Mouse (Mus musculus): Measurements from ENCODE around the gene Gp1ba. TPM values are rescaled to one million over a fixed set of nuclear protein-coding genes. Genes with fewer than 3 reads are reported as not detected.

The Gp1ba gene
- total RNA-seq, 1 experiment, result 0.45 TPM

DNA sequence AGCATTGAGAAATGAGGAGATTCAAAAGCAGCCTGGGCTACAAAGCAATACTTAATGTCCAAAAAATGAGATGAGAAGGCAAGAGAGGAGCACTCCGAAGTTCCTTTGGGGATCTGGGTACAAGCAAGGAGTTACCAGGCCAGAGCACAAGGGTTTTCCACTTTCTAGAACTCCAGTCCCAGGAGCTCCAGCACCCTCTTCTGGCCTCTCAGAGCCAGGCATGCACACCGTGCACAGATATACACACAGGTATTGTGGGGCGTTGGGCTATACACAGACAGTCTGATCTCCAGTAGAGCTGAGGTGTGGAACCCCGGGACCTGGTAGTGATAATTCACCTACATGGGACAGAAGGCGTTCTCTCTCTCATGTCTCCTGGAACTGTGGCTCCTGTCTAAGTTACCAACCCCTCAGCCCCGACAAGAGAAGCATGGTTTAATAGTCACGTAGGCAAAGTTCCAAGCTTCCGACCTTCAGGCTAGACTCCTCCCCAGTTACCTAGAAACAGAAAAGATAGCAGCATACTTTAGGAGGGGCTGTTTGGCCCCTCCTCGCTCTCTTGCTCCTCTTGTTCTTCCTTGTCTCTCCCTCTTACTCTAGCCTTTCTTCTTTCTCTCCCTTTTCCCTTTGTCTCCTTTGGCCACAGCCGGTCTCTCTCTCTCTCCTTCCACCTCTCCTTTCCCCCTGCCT, 15.7 kb upstream of the Gp1ba start:
- H3K36me3 ChIP-seq (ENCODE audit: control insufficient read depth, insufficient read depth, low read length, poor library complexity, severe bottlenecking), result no peaks in the 10 kb centered on the region
- no peak overlapping the region for H3K27ac ChIP-seq (ENCODE audit: insufficient read depth, low read depth, low read length, poor library complexity, severe bottlenecking)
- in situ Hi-C loops (cut with MboI; ENCODE audit: low sequenced_read_pairs in 2 of 2, unreplicated experiment in 2 of 2), result loop anchor here in 1 of 2 experiments (10.0 kb wide), 1 partner anchor 132 kb away; no protein-coding TSS in a partner anchor
- peak; percentile 53; the same call in 1 of the 2 replicates for TF ChIP-seq ZC3H11A (IDR thresholded peaks at IDR 0.05; ENCODE audit: borderline replicate concordance, low read depth, low read length)
- no peak for TF ChIP-seq CHD2 (IDR thresholded peaks at IDR 0.05; ENCODE audit: low read depth, low read length)
- no peak for TF ChIP-seq ZNF384 (IDR thresholded peaks at IDR 0.05; ENCODE audit: low read depth, low read length)
- DNase-seq (ENCODE audit: low read depth, low spot score), result no peak
- peaks cover 4 to 19% of the 10 kb centered on the region in 2 experiments; a peak in 2 of 4 replicates for H3K4me1 ChIP-seq (ENCODE audit: control insufficient read depth in 2 of 2, insufficient read depth in 2 of 2, low read length in 2 of 2, poor library complexity in 1 of 2)
- H3K9me3 ChIP-seq (ENCODE audit: control insufficient read depth, insufficient read depth, low read depth, low read length), result no peaks in the 10 kb centered on the region
- H3K9ac ChIP-seq (ENCODE audit: insufficient read depth, low read depth, low read length, poor library complexity, severe bottlenecking), result no peak overlapping the region; the same call in 1 of the 2 replicates
- H3K4me3 ChIP-seq (ENCODE audit: insufficient read depth in 1 of 2, low read depth in 1 of 2, low read length in 2 of 2, poor library complexity in 1 of 2, severe bottlenecking in 1 of 2), result no peak overlapping the region

DNA sequence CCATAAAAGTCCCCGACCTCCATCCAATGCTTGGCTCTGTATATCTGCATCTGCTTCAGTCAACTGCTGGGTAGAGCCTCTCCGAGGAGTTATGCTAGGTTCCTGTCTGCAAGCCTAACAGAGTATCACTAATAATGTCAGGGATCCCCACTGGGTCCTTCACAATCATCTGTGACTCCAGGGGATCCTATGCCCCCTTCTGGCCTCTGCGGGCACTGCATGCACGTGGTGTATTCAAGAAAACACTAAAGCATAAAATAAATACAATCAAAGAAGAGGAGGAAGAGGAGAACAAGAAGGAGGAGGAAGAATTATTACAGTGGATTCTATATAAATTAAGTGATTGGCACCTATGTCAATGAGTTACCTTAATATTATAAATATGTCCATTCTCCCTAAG, 13.4 kb upstream of the Gp1ba start:
- no peaks in the 10 kb centered on the region for H3K9me3 ChIP-seq (ENCODE audit: control insufficient read depth, insufficient read depth, low read depth, low read length)
- H3K9ac ChIP-seq (ENCODE audit: insufficient read depth, low read depth, low read length, poor library complexity, severe bottlenecking), result 0 out of 2 replicates have a peak overlapping the region, but pooled peaks have one; percentile 15
- H3K4me3 ChIP-seq (ENCODE audit: insufficient read depth in 1 of 2, low read depth in 1 of 2, low read length in 2 of 2, poor library complexity in 1 of 2, severe bottlenecking in 1 of 2), result no peak overlapping the region
- H3K27ac ChIP-seq (ENCODE audit: insufficient read depth, low read depth, low read length, poor library complexity, severe bottlenecking), result no peak overlapping the region
- TF ChIP-seq MAFK (IDR thresholded peaks at IDR 0.05; ENCODE audit: insufficient read depth, low read depth, low read length) (no peak), CHD2 (IDR thresholded peaks at IDR 0.05; ENCODE audit: low read depth, low read length) (no peak), HCFC1 (IDR thresholded peaks at IDR 0.05; ENCODE audit: borderline replicate concordance, insufficient read depth, low read length) (no peak)
- DNase-seq (ENCODE audit: low read depth, low spot score), result no peak
- H3K4me1 ChIP-seq (ENCODE audit: control insufficient read depth in 2 of 2, insufficient read depth in 2 of 2, low read length in 2 of 2, poor library complexity in 1 of 2), result peaks cover 4 to 19% of the 10 kb centered on the region in 2 experiments; a peak in 2 of 4 replicates
- in situ Hi-C loops (cut with MboI; ENCODE audit: low sequenced_read_pairs in 2 of 2, unreplicated experiment in 2 of 2), result loop anchor here in 1 of 2 experiments (10.0 kb wide), 1 partner anchor 129 kb away; no protein-coding TSS in a partner anchor
- no peaks in the 10 kb centered on the region for H3K36me3 ChIP-seq (ENCODE audit: control insufficient read depth, insufficient read depth, low read length, poor library complexity, severe bottlenecking)

- no peak overlapping the region for H3K9ac ChIP-seq (ENCODE audit: insufficient read depth, low read depth, low read length, poor library complexity, severe bottlenecking)
- H3K36me3 ChIP-seq (ENCODE audit: control insufficient read depth, insufficient read depth, low read length, poor library complexity, severe bottlenecking), result no peaks in the 10 kb centered on the region
- no peak overlapping the region for H3K27ac ChIP-seq (ENCODE audit: insufficient read depth, low read depth, low read length, poor library complexity, severe bottlenecking)
- H3K4me1 ChIP-seq (ENCODE audit: control insufficient read depth in 2 of 2, insufficient read depth in 2 of 2, low read length in 2 of 2, poor library complexity in 1 of 2), result peaks cover 4 to 18% of the 10 kb centered on the region in 2 experiments; a peak in 2 of 4 replicates
- H3K4me3 ChIP-seq (ENCODE audit: insufficient read depth in 1 of 2, low read depth in 1 of 2, low read length in 2 of 2, poor library complexity in 1 of 2, severe bottlenecking in 1 of 2), result no peak overlapping the region
- H3K9me3 ChIP-seq (ENCODE audit: control insufficient read depth, insufficient read depth, low read depth, low read length), result no peaks in the 10 kb centered on the region
- TF ChIP-seq HCFC1 (IDR thresholded peaks at IDR 0.05; ENCODE audit: borderline replicate concordance, insufficient read depth, low read length) (no peak), ZNF384 (IDR thresholded peaks at IDR 0.05; ENCODE audit: low read depth, low read length) (no peak), ZC3H11A (IDR thresholded peaks at IDR 0.05; ENCODE audit: borderline replicate concordance, low read depth, low read length) (no peak), MAFK (IDR thresholded peaks at IDR 0.05; ENCODE audit: insufficient read depth, low read depth, low read length) (no peak), CHD2 (IDR thresholded peaks at IDR 0.05; ENCODE audit: low read depth, low read length) (no peak)
- in situ Hi-C loops (cut with MboI; ENCODE audit: low sequenced_read_pairs in 2 of 2, unreplicated experiment in 2 of 2), result loop anchor here in 1 of 2 experiments (10.0 kb wide), 1 partner anchor 128 kb away; no protein-coding TSS in a partner anchor
- DNase-seq (ENCODE audit: low read depth, low spot score), result no peak
These were observed 12.0 kb upstream of the Gp1ba start for GRCm38 (mm10) chr11:70626877-70627276.

DNA sequence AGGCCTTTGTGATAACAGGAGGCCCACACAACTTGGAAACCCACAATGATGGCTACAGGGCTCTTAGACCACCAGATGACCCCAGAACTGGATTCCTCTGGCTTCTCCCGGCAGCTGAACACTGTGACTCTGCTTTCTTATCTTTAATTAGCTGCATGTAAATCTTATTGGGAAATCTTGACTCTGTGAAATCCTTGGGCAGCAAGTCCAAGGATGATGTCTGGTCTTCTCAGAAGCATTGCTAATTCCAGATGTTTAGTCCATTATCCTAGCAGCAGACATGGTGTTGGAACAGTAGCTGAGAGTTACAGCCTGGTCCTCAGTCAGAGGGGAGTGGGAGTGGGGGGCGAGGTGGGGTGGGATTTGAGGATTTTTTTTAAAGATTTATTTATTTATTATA, 10.5 kb upstream of the Gp1ba start:
- H3K9me3 ChIP-seq (ENCODE audit: control insufficient read depth, insufficient read depth, low read depth, low read length), result no peaks in the 10 kb centered on the region
- peaks cover 4 to 11% of the 10 kb centered on the region in 2 experiments; a peak in 1 of 4 replicates for H3K4me1 ChIP-seq (ENCODE audit: control insufficient read depth in 2 of 2, insufficient read depth in 2 of 2, low read length in 2 of 2, poor library complexity in 1 of 2)
- H3K36me3 ChIP-seq (ENCODE audit: control insufficient read depth, insufficient read depth, low read length, poor library complexity, severe bottlenecking), result no peaks in the 10 kb centered on the region
- in situ Hi-C loops (cut with MboI; ENCODE audit: low sequenced_read_pairs in 2 of 2, unreplicated experiment in 2 of 2), result loop anchor here in 1 of 2 experiments (10.0 kb wide), 1 partner anchor 126 kb away; no protein-coding TSS in a partner anchor
- DNase-seq (ENCODE audit: low read depth, low spot score), result no peak
- no peak overlapping the region for H3K27ac ChIP-seq (ENCODE audit: insufficient read depth, low read depth, low read length, poor library complexity, severe bottlenecking)
- H3K9ac ChIP-seq (ENCODE audit: insufficient read depth, low read depth, low read length, poor library complexity, severe bottlenecking), result no peak overlapping the region
- TF ChIP-seq CHD2 (IDR thresholded peaks at IDR 0.05; ENCODE audit: low read depth, low read length) (no peak), MAFK (IDR thresholded peaks at IDR 0.05; ENCODE audit: insufficient read depth, low read depth, low read length) (no peak), ZNF384 (IDR thresholded peaks at IDR 0.05; ENCODE audit: low read depth, low read length) (no peak)
- no peak overlapping the region for H3K4me3 ChIP-seq (ENCODE audit: insufficient read depth in 1 of 2, low read depth in 1 of 2, low read length in 2 of 2, poor library complexity in 1 of 2, severe bottlenecking in 1 of 2)
